Mouse (Mus musculus): ENCODE data around the gene Borcs5.
"Not testable (repeated sequence)": the region's sequence is repeated elsewhere in the genome, so short reads cannot be mapped to it uniquely, and the experiment has no call there.

The Borcs5 gene

DNA sequence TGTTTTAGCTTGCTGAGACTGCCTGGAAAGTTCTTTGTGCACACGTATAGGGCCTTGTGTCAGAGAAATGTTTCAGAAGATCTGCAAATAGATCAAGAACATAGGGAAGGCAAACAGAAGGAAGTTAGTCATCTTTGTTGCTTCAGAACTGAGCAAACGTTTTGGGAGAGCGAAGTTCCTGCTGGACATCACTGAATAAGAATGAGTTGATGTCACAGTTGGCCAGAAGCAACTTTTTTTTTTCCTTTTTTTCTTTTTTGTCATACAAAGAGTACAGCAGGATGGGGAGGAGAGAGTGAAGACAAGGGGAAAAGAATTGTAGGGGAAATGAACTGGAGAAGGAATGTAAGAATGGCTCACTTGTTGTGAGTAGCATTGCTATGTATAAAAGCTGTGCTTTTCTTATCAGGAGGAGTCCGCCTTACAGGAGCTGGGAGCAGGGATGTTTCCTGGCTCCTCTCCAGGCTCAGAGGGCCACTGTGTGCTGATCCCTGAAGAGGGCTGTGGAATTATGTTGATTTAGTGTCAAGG is 31.6 kb downstream of the Borcs5 start:
- no peak for DNase-seq (ENCODE audit: low spot score in 2 of 2)

DNA sequence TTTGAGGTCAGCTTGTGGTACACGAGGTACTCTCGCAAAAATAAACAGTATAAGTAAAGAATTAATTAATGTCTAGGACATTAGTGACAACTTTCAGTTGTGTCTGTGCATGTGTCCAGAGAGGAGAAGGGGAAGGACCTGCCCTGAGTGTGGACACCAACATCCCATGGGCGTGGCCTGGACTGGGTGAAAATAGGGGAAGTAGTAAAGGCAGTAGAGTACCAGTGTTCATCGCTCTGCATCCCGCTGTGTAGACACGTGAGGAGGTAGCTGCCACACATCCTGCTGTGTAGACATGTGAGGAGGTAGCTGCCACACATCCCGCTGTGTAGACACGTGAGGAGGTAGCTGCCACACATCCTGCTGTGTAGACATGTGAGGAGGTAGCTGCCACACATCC is 34.4 kb downstream of the Borcs5 start:
- not testable (repeated sequence) for DNase-seq (ENCODE audit: low spot score in 2 of 2)

DNA sequence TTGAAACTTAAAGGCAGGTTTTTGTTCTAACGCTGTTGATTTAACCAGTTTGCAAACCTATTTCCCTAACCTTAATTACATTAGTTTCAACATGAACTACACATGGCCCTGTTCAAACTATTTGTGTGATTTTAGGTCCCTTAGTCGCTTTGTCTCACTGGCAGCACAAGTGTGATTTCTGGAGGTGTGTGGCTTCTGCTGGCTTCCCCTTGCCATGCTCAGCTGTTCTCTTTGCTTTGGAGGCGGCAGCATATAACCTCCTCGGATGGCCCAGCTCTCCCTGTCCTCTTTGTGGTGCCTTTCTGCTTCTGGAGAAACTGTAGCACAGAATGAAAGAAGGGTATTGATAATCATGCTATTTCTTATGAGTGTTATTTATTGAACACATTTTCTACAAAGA is 38.2 kb downstream of the Borcs5 start:
- DNase-seq (ENCODE audit: low spot score in 2 of 2): no peak

DNA sequence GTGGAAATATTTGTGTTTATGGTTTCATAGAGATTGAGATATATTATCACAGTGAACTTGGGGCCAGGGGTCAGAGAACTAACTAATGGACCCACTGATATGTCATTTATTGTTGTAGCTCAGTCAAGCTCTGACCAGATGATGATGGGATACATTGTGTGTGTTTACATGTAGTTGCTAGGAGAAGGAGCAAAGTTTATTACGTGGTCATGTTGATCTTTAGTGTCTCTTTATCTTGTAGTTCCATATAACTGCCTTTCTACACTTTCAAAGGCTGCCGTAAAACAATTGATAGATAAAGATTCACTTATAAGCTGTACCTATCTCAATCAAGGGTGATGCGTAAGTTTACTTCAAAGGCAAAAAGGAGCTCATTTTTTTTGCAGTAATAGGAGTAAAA is 38.7 kb downstream of the Borcs5 start:
- DNase-seq (ENCODE audit: low spot score in 2 of 2): no peak

DNA sequence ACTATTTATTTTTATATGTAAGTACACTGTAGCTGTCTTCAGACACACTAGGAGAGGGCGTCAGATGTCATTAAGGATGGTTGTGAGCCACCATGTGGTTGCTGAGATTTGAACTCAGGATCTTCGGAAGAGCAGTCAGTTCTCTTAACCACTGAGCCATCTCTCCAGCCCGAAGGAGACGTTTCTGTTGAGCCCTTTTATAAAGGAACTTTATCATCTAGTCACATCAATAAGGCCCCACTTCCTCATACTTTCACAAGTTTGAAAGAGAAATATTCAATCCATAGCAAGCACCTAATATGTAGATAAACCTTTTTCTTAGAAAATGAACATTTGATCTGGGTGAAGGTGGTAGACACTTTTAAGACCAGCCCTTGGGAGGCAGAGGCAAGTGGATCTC is 40.0 kb downstream of the Borcs5 start:
- not testable (repeated sequence) for DNase-seq (ENCODE audit: low spot score in 2 of 2)

DNA sequence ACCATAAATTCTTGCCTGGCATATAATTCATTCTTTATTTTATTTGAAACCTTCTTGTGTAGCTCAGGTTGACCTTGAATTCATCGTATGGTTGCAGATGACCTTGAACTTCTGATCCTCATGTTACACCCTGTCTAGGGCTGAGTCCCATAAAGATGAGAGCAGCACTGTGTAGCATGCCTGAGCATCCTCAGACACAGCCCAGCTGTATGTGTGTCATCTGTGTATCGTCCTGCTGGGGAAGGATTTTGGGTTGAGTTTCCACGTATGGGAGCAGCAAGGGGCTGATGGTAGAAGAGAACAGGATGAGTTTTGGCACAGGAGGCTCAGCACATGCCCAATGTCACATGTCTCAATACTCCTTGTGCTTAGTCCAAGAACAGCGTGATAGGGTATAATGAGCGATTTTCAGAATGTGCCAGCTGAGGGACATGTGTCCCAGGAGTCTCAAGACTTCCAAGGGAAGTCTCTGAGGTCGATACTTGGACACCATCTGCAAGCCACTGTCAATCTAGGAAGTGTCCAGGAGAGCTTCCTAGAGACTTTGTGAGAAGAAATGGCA is 45.1 kb downstream of the Borcs5 start:
- DNase-seq (ENCODE audit: low spot score in 2 of 2): no peak

DNA sequence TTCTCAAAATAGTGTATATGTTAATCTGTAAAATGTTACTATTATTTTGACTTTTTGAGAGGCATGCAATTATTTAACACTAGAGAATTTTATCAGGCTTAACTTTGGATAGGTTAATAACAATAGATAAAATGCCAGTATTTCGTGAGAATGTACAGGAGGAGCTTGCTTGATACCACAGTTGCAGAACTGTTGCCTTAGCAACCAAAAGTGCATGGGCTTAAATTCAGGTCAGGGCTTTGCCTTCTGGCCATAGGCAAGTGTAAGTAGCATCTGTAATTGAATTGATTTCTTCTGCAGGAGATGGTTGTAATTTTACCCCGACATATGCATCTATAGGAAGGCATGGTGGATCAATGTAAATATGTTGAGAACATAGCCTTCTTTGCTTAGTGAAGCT is 45.7 kb downstream of the Borcs5 start:
- DNase-seq (ENCODE audit: low spot score in 2 of 2): no peak

DNA sequence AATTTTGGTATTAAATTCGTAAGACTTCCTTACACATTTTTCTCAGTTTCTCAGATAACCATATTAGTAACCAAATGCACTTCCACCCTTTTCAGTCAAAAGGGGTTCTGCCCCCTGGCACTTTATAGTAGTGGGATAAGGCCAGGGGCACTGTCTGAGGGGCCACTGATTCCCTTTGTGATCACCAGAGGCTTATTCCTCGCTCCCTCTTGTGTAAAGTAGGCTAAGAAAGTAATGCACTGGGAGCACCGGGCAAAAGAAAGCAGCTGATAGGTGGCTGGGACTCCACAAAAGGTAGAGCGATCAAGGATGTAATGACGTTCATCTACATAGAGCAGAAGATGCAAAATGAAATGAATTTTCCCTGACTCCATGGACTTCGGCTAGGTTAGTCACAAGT is 46.2 kb downstream of the Borcs5 start:
- no peak for DNase-seq (ENCODE audit: low spot score in 2 of 2)

DNA sequence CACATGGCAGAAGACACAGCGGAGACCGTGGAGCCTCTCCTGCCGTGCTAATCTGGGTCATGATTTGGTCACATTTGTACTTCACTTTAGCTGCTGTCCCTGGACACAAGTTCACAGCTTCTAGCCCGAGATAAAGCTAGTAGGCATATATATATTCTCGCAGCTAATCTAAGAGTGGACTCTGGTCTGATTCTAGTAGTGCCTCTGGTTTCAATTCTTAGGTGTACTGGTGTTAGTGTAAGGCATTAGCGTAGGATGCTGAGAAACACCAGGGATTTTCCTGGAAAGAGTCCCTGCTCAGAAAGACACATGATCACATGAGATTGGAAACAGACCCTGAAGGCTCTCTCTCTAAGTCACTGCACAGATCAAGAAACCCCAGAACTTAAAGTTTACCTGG is 55.2 kb downstream of the Borcs5 start:
- no peak for DNase-seq (ENCODE audit: low spot score in 2 of 2)

DNA sequence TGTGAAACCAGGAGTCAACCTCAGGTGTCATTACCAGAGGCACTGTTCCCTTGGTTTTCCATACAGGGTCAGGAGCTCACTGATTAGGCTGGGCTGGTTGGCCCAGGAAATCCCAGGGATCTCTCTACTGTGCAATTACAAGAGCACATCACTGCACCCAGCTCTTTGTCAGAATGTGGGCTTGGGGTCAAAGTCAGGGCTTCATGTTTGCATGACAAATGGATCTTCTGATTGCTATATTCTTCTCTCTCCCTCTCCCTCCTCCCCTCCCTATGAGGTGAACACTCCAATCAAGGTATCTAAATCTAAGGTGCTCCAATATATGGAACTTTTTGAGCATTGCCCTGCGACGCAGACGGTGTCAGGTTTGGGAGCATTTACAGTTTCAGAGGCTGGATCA is 55.7 kb downstream of the Borcs5 start:
- DNase-seq (ENCODE audit: low spot score in 2 of 2): no peak

DNA sequence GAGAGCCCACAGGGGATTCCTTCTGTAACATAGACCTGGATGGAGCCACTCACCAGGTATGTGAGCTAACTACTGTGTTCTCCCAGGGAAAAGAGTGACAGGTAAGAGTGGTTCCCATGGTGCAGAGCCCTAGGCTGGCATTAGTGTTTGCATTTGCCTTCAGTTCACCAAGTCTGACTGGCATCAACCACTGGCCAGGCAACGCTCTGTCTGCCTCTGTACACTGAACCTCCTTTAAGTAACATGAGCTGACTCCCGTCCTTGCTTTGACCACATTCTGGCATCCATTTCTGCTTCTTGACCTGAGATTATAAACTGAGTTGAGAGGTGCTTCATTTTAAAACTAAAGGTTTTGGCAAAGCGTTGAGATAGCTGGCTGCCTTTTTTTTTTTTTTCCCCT is 56.3 kb downstream of the Borcs5 start:
- DNase-seq (ENCODE audit: low spot score in 2 of 2): no peak

DNA sequence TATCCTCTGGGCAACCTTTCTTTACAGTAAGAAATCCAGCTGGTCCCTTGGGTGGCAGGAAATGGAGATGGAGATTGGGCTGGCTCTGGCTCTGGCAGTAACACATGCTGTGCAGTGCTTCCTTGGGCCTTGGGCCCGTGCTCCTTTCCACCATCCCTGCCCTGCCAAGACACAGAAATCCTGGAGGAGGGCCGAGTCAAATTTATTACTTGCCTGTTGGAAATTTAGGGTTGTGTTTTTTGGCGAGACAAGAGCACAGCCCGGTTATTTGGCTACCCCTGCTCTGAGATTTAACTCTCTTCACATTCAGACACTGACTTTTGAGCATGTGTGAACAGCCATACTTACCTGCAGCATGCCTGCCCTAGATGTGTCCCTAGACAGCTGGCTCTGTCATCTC is 56.8 kb downstream of the Borcs5 start:
- no peak for DNase-seq (ENCODE audit: low spot score in 2 of 2)

DNA sequence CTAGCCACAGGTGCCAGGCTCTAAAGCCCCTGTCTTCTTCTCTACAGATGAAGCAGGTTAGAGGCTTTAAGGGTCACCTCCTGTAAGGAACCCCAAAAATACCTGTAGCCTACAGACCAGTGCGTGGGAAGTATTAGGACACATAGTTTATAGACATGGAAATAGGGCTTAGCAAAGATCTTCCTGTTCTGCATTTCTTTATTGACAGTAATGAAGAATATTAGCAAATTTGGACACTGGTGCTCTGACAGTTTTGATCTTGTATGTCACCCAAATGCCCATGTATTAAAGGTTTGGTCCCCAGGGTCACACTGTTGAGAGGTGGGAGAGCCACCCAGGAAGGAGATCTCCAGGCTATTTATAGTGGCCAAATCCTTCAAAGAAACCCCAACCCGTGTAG is 57.2 kb downstream of the Borcs5 start:
- no peak for DNase-seq (ENCODE audit: low spot score in 2 of 2)

DNA sequence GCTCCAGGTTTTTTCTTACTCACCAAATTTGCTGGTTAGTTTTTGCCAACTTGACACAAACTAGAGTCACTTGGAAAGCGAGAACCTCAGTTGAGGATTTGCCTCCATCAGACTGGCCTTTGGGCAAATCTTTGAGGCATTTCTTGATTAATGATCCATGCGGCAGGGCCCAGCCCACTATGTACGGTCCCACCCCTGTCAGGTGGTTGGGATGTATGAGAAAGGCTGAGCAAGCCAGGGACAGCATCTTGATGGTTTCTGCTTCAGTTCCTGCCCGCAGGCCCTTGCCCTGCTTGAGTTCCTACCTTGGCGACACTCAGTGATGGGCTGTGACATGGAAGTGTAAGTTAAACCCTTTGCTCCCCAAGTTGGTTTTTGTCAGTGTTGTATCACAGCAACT is 58.9 kb downstream of the Borcs5 start:
- no peak for DNase-seq (ENCODE audit: low spot score in 2 of 2)

DNA sequence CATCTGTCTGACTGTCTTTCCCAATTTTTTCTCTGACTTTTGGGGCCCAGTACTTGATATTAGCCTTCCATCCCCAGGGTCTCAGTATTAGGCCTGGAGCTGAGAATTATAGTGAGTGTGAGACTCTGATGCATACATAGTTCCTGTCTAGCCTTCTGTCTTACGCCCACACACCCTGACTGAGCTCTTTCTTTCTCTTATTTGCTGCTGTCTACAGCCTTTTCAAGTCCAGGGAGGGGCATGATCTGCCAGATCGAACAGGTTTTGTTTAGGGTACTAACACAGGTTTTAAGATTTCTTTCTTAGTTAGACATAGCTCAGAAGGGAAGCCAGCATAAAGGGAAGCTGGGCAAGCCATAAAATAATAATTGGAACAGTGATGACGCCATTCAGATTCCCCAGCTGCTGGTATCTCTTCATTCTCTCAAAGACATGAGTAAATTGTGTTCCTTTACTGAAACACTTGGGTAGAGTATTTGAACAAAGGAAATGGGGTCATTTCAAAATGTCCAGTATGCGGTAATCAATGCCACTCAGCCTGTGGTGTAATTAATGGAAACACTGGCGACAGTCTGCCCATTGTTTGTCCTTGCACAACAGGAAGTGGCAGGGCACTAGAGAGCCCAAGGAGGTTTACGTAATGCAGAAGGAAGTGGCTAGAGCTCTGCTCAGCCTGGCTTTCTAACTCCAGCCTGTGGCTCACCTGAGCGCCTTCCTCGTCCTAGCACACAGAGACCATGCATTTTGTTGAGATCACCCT is 61.3 kb downstream of the Borcs5 start:
- no peak for DNase-seq (ENCODE audit: low spot score in 2 of 2)

DNA sequence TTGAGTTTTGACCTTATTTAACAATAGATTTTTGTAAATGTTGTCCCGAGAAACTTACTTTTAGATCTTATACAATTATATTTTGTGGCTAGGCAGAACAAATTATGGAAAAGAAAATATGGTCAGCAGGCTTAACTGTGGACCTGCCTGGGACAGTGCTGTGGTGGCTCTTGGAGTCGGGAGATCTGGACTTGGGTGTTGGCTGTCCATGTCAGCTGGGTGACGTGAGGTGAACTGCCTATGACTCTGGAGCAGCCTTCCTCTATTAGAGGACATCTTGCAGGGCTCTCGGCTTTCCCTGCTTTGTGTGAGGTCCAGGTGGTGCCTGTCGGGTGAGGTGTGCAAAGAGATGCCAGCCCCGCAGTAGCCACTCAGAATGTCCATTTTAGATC is 61.9 kb downstream of the Borcs5 start:
- no peak for DNase-seq (ENCODE audit: low spot score in 2 of 2)

DNA sequence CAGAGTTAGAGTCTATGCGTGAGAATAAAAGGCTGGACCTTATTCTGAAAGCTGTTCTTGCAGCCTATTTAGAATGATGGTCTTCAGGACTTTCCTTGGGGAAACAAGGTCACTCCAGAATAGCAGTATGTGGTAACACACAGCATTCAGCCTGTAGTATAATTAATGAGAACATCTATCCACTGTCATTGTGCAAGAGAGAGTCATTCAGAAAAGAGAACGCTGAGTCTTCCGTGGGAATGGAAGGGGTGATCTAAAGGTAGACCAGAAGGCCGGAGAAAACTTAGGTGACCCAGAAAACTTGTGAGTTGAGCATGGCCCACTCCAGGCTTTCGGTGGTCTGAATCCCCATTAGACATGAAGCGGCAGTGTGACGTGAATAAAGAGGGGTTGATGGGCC is 62.9 kb downstream of the Borcs5 start:
- no peak for DNase-seq (ENCODE audit: low spot score in 2 of 2)

DNA sequence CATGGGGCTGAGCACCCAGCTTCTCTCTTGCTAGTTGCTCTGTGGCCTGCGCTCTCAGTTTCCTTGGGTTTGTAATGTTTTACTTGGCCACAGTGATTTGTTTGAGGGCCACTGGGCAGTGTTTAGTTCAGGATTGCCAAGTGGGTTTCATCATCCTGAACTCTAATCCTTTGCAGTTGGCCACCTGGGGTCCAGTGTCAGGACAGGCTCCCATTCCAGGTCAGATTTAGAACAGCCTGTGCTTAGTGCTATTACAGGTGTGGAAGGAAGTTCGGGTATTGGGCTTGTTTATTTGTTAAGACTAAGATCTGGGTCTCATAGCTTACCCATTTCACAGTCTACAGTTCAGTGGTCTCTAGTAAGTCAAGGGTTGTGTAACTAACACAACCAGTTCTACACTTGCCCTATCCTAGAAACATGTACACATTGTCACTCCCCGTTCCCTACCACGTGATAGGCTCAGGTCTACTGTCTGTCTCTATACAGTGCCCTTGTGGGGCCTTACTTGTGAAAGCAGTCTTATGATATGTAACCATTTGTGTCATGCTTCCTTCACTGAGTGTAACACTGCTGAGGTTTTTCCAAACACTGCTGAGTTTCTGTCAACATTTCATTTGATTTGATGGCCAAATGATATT is 63.9 kb downstream of the Borcs5 start:
- no peak for DNase-seq (ENCODE audit: low spot score in 2 of 2)

DNA sequence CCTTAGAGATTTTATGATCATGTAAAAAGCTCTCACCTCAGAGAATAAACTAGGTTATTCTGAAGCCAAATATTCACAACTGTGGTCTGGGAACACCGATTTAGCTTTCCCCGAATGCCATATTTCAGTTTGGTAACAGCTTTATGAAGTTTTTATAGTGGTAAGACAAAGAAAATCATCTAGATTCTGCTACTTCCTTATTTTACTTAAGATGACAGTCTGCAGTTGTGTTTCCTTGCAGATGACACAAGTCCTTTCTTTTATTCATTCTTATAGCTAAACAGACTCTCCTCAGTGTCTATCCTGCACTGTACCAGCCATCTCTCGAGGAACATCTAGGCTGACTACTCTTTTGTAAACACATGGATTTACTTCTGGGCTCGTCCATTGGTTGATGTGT is 67.2 kb downstream of the Borcs5 start:
- no peak for DNase-seq (ENCODE audit: low spot score in 2 of 2)

DNA sequence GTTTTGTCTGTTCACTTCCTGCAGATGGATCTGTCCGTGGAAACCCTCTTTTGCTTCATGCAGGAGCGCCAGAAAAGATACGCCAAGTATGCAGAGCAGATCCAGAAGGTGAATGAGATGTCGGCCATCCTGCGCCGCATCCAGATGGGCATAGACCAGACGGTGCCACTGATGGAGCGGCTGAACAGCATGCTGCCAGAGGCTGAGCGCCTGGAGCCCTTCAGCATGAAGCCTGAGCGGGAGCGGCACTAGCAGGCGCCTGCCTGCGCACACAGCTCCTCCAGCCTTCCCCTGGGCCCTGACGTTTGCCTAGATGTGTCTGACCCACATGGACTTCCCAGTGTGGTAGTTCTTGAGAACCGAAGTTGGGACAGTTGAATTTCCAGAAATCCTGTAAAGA is 70.7 kb downstream of the Borcs5 start:
- DNase-seq (ENCODE audit: low spot score in 2 of 2): no peak

DNA sequence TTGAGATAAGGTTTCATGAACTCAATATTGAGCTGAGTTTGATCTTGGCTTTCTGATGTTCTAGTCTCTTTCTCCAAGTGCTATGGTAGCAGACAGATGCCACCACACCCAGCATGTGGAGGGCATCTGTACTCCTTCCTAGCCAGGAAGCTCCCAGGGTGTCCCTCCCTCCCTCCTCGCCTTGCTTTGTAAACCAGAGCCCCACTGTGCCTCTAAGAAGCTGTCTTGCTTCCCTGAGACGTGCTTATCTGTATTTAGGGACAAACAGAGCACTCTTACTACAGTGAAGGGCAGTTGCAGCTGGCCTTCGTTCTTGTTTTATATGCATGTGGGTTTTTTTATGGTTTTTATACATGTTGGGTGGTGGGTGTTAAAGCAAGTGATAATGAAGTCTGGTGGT is 74.0 kb downstream of the Borcs5 start:
- no peak for DNase-seq (ENCODE audit: low spot score in 2 of 2)

DNA sequence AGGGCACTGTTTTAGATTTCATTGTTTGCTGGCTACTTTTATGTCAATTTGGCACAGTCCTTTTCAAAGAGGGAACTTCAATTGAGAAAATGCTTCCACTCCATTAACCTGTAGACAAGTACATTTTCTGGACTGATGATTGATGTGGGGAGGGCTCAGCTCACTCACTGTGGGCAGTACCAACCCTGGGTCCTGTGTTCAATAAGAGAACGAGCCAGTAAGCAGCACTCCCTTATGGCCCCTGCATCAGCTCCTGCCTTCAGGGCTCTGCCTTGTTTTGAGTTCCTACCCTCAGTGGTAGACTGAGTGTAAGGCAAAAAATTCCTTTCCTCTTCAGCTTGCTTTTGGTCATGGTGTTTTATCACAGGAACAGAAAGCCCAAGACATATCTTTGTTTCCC is 74.6 kb downstream of the Borcs5 start:
- no peak for DNase-seq (ENCODE audit: low spot score in 2 of 2)

DNA sequence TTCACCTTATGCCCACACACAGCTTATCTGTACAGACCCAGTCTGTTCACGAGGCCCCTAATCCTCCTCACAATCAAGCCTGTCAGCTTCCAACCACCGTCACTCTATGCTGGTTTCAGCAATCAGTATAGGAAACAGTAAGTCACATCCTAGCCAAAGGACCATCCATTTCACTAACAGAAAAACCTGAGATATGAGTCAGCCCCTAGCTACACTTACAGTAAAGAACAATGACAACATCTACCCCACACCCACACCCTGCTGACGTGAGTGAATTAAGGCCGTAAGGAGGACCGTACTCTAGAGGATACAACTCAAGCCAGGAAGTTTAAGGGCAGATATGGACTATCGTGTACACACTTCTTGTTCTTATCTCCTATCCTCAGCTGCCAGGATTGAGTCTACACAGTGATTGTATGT is 76.9 kb downstream of the Borcs5 start:
- no peak for DNase-seq (ENCODE audit: low spot score in 2 of 2)

Measured in frontal cortex, postnatal 10 days (tissue).